Mouse (Mus musculus) thymus, postnatal 4 days (tissue): Measurements from ENCODE around the gene Pon3.
"Not testable (repeated sequence)": the region's sequence is repeated elsewhere in the genome, so short reads cannot be mapped to it uniquely, and the experiment has no call there.

Source experiments
- DNase-seq: peaks from one replicate; pipeline ENCODE4 v3.0.0; 2021

Pon3 gene

DNA sequence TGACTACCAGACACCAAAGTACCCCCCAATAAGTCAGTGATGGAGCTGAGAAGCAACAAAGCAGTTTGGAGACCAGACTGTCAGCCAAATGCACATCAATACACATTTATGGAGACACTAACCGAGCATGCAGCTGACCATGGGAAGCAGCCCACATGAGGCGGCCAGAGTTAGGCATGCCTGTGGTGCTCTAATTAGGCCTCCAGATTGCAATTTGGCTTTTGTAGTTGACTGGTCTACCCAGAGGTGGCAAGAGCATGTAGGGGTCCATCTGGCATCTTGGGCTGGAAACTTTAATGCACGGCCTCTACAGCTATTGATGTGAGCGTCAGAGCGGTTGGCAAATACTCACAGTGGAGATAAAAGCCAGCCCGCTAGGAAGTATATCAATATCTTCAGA, 10.2 kb downstream of the Pon3 start:
- DNase-seq: no peak

DNA sequence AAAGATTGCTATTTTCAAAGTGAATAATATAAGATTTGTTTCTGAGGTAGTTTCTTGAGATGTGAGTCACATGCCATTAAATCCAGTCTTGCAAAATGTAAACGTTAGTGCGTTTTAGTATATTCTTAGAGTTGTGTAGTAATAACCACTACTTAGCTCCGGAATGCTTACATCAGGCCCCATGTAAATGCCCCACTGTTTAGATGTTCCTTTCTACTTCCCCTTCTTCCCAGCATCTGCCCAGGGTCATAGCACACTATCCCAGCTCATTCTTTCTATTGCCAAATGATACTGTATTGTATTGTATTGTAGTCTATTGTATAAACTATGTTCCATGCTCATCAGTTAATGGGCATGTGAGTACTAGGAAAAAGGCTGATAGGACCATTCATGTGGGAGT, 17.3 kb downstream of the Pon3 start:
- DNase-seq: no peak

DNA sequence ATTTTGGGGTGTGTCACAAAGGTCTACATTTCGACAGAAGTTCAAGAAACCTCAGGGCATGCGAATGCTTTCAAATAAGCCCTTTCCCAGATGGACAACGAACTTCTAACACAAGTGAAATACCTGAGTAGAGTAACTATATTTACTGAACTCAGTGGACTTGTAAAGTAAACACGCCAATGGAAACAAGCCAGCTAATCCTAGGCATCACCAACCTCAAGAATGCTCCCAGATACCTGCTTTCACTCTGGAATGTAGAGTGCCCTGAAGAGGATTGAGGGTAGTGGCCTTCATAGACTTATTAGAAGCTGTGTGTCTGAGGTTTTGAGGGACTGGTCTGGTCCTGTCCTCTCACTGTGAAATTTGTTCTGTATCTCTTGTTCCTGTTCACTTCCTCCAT, 18.6 kb downstream of the Pon3 start:
- no peak for DNase-seq

DNA sequence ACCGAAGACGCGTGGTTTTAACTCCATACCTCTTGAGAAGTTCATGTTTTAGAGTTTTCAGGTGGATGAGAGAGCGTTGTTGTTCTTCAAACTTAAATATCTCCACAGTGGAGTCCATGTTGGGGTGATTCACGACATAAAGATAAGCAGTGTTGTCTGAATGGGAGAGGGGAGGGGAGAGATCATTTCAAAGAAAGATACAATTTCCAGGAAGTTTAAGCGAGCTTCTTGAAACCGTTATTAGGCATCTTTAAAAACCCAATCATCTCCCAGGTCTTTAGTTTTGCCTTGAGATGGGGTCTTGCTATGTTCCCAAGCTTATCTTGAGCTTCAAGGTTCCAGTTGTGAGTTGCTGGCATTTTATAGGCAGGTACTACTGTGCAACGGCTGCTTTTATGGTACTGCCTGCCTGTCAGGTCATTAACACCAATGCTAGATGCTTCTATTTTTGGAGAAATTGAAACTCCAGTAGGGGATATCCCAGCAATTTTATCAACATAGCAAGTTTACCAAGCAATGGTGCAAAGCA, 19.2 kb downstream of the Pon3 start:
- no peak for DNase-seq

DNA sequence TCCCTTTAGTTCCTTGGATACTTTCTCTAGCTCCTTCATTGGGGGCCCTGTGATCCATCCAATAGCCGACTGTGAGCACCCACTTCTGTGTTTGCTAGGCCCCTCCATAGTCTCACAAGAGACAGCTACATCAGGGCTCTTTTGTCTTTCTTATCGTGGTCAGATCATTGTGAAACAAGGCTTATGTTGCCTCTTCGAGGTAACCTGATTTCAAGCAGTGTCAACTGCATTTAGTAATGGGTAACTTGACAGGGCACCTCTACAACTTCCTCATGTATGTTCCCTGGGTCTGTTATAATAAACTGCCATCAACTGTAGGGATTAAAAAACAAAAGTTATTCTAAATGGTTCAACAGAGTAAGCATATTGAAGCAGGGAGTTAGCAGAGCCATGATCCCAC, 21.5 kb downstream of the Pon3 start:
- DNase-seq: no peak

DNA sequence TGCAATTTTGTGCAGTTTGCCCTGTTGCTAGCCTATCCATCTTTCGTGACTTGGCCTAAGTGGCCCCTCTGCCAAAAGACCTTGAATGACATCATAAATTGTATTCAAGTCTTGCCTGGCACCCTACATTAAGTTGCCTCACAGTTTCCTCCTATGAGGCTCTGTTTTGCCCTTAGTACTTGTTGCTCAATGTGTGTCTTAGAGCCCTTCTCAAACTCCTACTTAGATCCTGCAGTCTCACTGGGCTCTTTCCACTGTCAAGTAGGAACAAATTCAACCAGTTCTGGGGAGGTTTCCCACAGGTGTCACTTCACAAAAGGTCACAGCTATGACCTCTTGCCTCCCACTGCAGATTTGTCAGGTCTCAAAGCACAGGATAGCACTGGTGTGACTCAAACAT, 22.3 kb downstream of the Pon3 start:
- DNase-seq: no peak

DNA sequence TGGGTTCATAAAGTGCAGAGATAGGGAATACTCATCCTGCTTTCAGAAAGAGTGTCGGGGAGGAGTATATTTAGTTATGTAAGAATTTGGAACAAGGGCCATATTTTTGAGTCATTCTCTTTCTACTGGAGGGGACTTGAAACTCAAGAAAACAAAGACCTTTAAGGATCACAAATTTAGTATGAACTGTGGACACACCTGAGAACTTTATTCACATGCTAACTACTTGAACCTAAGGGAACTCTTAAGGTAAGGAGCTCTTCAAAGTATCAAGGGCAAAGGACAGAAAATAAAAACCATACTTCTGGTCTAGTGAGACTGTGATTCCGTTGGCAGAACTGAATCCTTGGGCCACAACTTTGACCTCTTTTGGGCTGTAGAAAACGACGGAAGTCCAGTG, 24.1 kb downstream of the Pon3 start:
- no peak for DNase-seq

DNA sequence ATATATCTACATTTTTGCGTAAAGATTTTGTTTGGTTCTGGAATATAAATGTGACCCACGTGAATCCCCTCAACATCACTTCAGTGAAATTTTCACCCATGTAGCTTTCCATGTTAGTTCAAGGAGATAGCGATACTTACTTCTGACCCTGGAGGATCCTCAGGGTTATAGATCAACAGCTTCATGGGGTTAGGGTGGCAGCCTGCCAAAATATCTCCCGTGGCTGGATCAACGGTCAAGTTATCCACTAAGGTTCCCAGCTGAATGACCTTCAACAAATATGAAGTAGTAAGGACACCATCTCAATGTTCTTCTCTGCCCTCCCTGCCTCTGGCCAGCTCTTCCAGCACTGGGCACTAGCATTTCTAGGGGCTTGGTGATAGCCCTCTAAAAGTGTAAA, 25.8 kb downstream of the Pon3 start:
- DNase-seq: no peak

DNA sequence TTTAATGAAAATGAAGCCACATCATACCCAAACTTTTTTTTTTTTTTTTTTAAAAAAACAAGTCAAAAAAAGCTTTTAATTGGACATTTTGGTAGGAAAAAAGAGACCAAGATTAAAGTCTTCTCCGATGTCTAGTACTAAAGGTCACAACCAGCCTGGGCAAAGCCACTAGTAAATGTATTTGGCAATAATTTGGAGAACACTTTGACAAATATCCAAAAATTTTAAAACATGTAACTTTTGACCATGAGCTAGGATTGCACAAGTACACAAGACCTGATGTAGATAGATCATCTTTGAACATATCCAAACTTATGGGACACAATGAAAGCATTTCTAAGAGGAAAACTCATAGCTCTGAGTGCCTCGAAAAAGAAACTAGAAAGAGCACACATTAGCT, 32.5 kb downstream of the Pon3 start:
- DNase-seq: not testable (repeated sequence)

DNA sequence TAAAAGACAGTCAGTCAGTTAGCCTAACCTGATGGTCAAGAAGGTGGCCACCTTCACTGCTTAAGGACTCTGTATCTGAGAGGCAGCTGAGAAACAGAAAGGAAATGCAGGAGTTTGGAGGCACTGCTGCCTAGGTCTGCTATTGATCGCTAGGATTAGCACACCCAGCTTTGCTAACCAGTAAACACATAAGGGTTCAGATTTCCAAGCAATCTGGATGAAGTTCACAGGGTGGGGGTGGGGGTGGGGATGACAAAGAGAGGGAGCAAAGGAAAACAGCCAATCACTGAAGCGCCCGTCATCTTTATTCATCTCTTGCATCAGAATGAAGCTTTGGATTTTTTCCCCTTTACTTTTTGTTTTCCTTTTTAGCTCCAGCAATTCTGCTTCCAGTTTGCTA, 34.0 kb downstream of the Pon3 start:
- DNase-seq: no peak

DNA sequence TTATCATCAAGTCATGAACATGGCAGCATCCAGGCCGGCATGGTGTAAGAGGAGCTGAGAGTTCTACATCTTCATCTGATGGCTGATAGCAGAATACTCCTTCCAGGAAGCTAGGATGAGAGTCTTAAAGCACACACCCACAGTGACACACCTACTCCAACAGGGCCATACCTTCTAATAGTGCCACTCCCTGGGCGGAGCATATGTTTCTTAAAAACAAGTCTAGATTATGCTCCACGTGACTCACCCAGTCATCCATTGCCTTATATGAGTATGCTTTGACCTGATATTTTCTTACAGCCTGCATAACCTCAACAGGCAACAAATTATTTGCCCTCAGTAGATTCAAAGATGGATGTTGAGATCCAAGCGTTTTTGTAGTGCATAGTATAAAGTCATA, 37.9 kb downstream of the Pon3 start:
- DNase-seq: no peak

DNA sequence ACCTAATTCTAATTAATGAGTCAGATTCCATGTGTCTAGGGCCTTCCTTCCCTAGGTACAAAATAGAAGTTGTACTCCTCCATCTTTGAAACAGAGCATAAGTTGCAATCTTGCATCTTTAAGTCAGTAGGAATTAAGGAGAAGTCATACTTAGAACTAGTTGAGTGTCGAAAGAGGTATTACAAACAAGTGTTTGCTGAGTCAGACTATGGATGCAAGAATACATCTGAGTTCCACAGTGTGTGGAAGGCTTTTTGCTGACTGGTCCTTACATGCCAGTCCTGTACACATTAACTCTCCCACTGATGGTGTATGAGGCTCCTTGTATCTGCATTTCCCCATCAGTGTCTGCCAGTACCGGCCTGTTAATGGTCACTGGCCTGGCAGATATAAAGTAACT, 48.3 kb downstream of the Pon3 start:
- no peak for DNase-seq

DNA sequence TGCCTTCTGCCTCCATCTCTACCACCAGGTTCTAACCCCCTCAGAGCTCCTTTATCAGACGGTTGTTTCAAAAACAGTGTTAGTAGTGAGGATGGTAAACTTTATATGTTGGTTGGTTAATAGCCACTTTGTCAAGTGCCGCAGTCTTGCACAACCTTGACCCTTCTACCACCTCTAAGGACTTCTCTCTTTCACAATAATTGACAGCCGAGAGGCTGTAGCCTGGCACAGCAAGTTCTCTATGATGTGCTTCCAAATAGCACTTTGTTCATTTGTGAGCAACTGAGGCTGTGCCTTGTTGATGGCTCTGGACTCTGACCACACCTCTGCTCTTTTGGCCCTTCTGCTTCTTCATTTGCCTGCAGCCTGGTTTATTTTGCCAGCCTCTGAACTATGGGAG, 56.2 kb downstream of the Pon3 start:
- no peak for DNase-seq

DNA sequence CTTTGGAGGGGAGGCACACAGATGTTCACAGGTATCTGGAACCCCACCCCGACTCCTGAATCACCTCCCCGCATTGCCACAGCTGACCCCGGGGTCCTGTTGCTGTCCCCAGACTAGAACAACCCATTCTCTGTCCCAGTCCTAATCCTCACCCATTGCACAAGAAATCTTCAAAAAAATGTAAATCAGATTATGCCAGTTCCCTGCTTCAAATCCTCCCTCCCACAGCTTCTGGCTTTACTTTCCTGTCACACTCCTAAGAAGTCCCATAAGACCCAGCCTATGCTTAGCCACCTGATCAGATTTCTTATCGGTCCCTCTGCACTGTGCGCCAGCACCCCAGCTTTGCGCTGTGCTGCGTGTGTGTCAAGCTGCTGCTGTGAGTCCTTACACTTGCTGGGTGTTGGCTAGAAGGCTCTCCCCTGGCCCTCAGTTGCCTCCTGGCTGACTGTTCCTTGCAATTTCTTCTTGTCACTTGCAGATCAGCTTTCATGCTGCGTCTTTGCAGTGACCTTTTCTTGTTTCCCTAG, 56.6 kb downstream of the Pon3 start:
- DNase-seq: no peak

DNA sequence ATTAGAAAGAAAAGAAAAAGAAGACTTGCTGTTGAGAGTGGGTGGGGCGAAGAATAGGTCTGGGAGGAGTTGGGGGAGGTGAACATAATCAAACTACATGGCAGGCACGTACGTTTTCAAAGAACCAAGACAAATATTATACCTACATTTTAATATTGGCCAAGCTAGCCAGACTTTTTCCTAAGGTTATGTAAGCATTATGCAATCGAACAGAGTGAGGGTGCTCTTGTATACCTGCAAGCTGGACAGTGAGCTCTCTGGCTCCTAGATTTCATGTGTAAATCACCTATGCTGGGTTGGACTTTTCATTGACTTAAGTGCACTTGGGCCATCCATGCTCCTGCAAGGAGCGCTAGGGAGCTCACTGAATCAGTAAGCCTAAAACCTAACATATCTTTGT, 57.5 kb downstream of the Pon3 start:
- no peak for DNase-seq

DNA sequence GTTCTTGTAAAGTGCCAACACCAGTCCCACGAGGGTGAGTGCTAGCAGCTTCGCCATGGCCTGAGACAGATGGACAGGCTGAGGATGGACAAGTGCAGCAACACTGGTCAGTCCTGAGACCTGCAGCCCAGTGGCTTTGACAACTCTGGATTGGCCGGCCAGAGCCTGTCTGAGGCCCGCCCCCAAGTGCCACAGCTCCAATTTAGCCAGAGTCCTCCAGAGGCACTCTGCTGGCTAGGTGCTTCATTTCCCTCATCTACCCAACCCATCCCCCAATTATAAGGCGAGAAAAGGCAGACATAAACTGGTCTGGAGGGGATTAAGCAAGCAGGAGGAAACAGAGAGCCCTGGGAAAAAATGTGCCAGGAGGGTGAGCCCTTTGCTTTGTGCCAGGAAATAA, 62.4 kb downstream of the Pon3 start, which contains the start of gene Pon1:
Gene Pon1 (minus strand): TSS at position 254 of the 400 bp plus-strand sequence.
- no peak for DNase-seq

DNA sequence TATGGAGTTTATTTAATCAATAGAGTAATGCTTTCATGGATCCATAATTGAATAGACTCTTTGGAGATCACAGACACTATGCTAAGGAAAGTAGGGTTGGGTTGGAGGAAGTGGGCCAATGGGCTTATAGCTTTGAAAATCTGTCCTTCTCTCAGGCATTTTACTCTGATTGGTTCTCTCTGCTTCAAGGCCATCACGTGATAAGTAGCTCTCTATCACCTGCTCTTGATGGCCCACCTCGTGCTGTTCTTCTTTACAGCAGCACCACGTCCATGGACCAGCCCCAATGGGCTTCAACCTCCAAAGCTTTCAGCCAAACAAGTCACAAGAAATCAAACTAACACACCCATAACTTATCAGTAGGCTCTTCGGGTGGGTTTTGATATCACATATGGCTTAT, 65.3 kb downstream of the Pon3 start:
- no peak for DNase-seq

DNA sequence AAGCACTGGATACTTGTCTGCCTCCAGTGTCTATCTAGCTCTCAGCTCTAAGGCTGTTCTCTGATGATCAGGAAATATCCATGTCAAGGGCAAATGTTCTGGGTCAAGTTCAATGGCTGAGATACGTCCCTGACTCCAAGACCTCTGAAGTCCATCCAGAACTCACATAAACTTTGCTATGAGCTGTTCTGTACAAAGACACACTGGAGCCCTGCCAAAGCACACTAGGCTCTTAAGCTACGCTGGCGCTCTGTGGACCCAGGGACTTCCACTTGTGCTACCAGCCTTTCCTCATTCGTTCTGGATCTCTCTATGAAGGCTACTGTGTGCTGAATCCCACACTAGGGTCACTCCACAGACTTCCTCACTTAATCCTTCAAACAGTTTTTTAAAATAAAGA, 66.6 kb downstream of the Pon3 start:
- DNase-seq: no peak

DNA sequence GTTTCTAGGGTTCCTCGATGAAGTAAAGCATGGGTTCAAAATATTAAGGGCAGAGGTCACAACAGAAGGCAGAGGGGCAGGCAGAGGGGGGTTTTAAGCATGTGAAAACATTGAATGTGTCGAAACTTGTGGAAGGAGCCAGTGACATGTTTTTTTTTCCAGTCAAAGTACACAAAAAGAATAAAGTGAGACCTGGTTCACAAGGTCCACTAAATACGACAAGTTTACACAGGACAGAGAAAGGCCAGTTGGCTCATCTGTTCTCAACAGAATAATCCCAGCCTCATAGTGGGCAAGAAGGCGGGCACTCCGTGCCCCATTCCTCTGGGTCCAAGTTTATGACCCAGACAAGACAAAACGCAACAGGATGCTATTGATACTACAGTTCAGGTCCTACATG, 67.1 kb downstream of the Pon3 start:
- no peak for DNase-seq

DNA sequence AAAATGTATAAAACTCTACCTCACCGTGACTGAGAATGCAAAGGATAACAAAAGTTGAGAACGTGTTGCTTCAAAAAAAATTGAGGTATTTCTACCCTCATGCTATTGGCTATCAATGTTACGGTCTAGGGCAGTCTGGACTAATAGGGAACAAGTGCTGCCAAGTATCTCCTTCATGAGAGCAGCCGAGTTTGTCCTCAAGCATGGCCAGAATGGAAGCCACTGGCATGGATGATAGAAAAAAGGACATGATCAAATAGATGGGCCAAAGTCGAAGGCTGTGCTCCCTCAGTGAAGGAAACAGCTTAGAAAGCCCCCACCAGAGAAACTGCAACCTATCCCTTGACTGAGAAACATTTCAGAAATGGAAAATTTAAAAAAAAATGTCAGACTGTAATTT, 68.0 kb downstream of the Pon3 start:
- DNase-seq: no peak

DNA sequence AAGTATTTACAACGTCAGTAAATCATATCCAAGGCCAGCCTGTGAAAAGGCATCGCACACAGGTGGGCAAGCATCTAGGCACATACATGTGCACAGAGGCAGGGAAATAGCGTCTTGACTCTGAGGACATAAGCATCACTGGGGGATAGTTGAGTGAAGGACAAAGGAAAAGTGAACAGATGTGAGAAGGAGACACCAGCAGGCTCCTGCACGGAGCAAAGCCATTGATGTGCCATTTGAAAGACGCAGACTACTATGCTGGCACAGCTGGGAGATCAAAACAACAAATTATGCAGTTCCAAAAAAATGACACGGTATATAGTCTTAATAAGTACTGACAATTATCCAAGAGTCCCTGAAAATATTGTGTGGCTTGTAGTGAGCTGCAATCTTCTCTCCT, 68.5 kb downstream of the Pon3 start:
- no peak for DNase-seq

DNA sequence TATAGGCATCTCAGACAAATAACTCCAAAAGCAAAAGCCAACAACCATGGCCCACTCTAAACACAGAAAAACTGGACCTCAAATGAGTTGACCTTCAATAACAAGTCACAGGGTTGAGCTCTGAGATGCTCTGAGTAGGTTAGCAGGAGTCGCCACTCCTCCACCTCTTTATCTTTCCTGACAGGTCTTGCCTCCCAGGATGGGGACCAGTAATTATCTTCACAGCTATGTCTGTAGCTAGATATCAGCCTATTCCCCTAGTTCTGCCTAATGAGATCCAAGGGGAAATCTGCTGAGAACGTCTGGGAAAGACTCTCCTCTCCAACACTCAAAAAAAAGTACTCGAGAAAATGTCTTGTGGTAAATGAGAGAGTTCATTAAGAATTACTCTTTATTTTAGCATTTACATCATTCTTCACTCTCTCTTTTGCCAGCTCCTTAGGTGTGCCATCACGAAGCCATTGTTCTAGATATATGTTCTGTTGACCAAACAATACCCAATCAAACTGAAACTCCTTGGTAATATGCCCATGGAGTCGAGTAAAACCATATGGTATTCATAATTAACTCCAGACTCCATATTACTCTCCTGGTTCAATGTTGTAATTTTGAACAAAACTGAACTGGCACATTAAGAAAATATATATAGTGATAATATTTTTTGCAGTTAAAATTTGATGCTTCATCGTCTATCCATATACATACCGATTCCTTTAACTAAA, 69.7 kb downstream of the Pon3 start:
- no peak for DNase-seq

DNA sequence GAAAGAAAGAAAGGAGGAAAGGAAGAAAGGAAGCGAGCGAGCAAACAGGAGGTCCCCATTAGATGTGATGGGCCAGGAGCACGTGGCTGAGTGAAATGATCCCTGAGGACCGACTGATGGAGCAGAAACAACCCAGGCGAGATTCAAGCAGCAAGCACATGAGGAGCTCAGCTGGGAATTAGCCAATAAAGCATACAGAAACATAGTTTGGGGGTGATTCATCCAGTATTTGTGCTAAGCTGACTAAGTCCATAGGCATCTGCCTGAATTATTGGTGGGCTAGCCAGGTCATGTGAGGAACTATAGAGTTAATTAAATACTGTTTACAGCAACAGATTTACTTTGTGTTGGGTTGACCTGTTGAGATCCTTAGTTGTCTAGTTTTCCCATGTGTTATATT, 75.4 kb downstream of the Pon3 start:
- DNase-seq: no peak

DNA sequence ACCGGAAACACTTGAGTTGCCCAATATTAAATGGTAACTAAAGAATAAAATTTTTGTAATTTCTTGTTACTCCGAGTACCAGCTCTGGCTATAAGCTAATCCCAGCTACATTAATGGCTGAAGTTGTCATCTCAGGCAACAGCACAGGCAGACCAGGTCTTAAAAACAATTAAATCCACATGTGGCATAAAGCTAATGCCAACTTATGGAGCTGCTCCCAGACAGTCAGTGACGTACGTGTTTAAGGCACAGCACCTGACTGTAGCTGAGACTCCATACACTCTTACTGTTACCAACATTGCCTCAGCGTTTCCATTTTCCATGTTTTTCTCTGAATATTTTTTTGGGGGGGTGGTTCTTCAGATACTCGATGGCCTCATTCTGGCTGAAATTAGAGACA, 76.9 kb downstream of the Pon3 start:
- no peak for DNase-seq
